Mouse (Mus musculus) Patski (cell line): ENCODE results near the gene Med7. TPM values are rescaled to one million over a fixed set of nuclear protein-coding genes. Genes with fewer than 3 reads are reported as not detected.
"Not testable (repeated sequence)": the region's sequence is repeated elsewhere in the genome, so short reads cannot be mapped to it uniquely, and the experiment has no call there.

ENCODE experiments used
- ATAC-seq: fragments of 100-300 bp; one replicate; pipeline ENCODE4 v1.8.0; 2021
- CTCF ChIA-PET: fragments of 350-600 bp; sonication (Branson Sonifier 250); formaldehyde crosslinking; loops from one replicate; lab custom pipeline; 2022; ENCODE audit warnings: inconsistent platforms; lab: Charles Lee
- POLR2A ChIA-PET: fragments of 350-600 bp; sonication (Branson Sonifier 250); formaldehyde crosslinking; loops from one replicate; lab custom pipeline; 2022; ENCODE audit warnings: antibody characterized with exemption, inconsistent platforms; lab: Charles Lee
- DNase-seq: peaks from one replicate; pipeline ENCODE4 v3.0.0-alpha.2; 2011; ENCODE audit warnings: low read depth, low spot score
- H3K27me3 ChIP-seq: fragments of 371-371 bp; one replicate; pipeline ENCODE4 v1.5.1; 2021
- CTCF ChIP-seq: fragments of 100-300 bp; IDR thresholded peaks from one replicate; pipeline ENCODE4 v1.5.1; 2021
- in situ Hi-C: fragments of 300-500 bp; cut with MboI; formaldehyde crosslinking; loops from 3 replicates; pipeline ENCODE4 v1.11.1; 2018; ENCODE audit warnings: low pct_unique_long_range_greater_than_20kb, mixed read lengths
- polyA plus RNA-seq: library from polyadenylated mRNA; unstranded; gene quantifications from one replicate; pipeline ENCODE4 v1.2.3, GENCODE M21; 2021

Med7 gene
- polyA plus RNA-seq, 1 experiment from 2014 or later, result 51.4 TPM

DNA sequence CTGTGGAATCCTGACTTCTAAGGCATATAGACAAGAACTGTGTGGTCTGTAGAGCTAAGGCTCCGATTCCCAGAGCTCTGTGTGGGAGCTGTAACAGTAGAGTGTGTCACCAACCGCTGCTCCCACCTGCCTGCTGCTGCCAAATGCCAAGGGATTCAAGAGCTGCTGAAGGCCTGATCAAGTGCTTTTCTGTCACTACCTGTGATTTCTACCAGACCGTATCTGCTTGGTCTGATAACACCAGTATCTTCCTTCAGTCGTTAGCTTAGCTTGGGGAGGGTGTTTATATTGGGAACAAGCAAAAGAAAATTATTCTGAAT, 39.9 kb upstream of the Med7 start:
- ChIA-PET POLR2A (no interaction called here), CTCF (interaction anchor here (0.9 kb wide), 1 partner anchor 12 kb away, joined by 3 read pairs; no protein-coding TSS in a partner anchor)
- DNase-seq, result no peak
- in situ Hi-C loops, result no loop called here
- ATAC-seq, result no peak
- H3K27me3 ChIP-seq, result peaks cover 8% of the 10 kb centered on the region
- TF ChIP-seq CTCF, result no peak

DNA sequence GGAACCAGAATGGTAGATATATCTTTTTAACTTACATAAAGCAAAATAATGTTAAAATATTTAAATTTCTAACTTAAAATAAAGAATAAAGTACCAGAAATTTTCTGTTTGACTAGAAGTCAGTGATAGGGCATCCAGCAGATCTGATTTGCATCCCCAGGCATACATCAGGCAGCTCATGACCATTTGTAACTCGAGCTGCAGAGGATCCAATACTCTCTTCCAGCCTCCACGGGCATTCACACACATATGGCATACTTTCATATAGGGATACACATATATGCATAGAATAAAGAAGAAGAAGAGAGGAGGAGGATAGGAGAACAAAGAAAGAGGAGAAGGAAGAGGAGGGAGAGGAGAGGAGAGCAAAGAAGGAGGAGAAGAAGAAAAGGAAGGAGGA, 38.8 kb upstream of the Med7 start:
- POLR2A ChIA-PET, result no interaction called here
- no peak for DNase-seq
- CTCF ChIA-PET, result interaction anchor here (1.1 kb wide), 1 partner anchor 31 kb away, joined by 3 read pairs; no protein-coding TSS in a partner anchor
- in situ Hi-C loops, result no loop called here
- H3K27me3 ChIP-seq, result peaks cover 8% of the 10 kb centered on the region
- no peak for TF ChIP-seq CTCF
- ATAC-seq, result no peak

DNA sequence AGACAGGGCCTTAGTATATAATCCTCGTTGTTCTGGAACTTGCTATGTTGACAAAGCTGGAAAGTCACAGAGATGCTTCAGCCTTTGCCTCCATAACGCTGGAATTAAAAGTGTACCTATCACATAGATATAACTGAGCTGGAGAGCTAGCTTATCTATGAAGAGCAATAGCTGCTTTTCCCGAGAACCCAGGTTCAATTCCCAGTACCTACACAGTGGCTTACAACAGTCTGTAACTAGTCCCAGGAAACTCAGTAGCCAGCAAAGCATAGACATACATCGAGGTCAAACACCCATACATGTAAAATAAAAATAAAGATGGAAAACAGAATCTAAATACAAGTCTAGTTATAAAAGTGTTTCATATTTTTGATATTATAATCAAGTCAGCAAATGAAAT, 38.3 kb upstream of the Med7 start:
- POLR2A ChIA-PET, result no interaction called here
- no peak for ATAC-seq
- no peak for DNase-seq
- H3K27me3 ChIP-seq, result peaks cover 8% of the 10 kb centered on the region
- in situ Hi-C loops, result no loop called here
- no peak for TF ChIP-seq CTCF
- CTCF ChIA-PET, result interaction anchor here (1.1 kb wide), 1 partner anchor 30 kb away, joined by 3 read pairs; no protein-coding TSS in a partner anchor

DNA sequence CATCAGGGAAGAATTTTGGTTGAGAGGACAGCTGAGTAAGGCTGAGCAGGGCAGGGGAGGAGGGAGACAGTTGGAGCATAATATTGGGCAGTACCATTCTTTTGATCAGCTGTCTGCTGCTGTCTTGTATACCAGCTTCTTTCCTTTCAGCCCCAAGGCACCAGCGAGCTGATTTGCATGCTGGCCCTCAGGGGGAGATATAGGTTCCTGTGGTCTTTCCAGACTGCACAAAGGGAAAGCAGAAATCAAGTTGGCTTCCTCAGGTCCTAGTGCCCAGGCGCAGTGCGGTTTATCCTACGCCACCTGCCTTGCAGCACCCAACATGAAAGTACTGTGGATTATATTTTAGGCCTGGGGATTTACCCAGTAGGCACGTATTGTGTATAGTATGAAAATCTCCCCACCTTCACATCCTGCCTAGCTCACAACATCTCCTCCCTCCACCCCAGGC, 37.8 kb upstream of the Med7 start:
- TF ChIP-seq CTCF, result no peak
- DNase-seq (no peak), ATAC-seq (no peak)
- CTCF ChIA-PET, result no interaction called here
- peaks cover 8% of the 10 kb centered on the region for H3K27me3 ChIP-seq
- POLR2A ChIA-PET, result no interaction called here
- in situ Hi-C loops, result no loop called here

DNA sequence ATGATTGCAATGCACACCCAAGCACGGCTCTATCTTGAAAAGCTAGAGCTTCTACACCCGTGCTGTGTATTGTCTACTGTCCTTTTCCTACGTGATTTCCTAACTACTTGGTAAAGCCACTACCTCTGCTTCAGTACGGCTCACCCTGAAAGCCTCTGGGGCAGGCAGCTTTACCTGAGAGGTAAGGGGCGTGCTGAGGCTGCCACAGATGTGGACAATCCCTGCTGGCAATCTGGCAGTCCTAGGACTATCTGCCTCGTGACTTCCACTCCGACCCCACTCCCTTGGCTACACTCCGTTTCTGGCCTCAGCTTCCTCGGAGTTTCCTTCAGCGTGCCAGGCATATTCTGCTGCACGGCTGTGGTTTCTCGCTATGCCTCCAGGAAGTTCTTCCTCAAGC, 35.2 kb upstream of the Med7 start:
- ATAC-seq (peak; percentile 69), DNase-seq (no peak)
- peaks cover 3% of the 10 kb centered on the region for H3K27me3 ChIP-seq
- ChIA-PET CTCF (interaction anchor here (1.4 kb wide), 1 partner anchor 29 kb away, joined by 3 read pairs; no protein-coding TSS in a partner anchor), POLR2A (interaction anchor here (1.1 kb wide), 1 partner anchor 156 kb away, joined by 3 read pairs; no protein-coding TSS in a partner anchor)
- no peak for TF ChIP-seq CTCF
- in situ Hi-C loops, result no loop called here

DNA sequence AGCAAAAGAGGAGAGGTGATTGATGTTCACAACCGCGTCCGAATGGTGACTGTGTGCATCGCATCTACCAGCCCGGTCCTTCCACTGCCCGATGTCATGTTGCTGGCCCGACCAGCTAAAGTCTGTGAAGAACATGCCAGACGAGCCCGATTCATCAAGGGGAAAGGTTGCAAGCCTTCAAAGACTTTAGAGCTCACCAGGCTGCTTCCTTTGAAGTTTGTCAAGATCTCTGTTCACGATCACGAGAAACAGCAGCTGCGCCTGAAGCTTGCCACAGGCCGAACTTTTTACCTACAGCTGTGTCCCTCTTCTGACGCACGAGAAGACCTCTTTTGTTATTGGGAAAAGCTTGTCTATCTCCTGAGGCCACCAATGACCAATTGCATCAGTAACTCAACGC, 31.7 kb upstream of the Med7 start:
- DNase-seq, result no peak
- H3K27me3 ChIP-seq, result peaks cover 3% of the 10 kb centered on the region
- TF ChIP-seq CTCF, result no peak
- in situ Hi-C loops, result no loop called here
- ChIA-PET CTCF (interaction anchor here (1.0 kb wide), 1 partner anchor 26 kb away, joined by 3 read pairs; no protein-coding TSS in a partner anchor), POLR2A (no interaction called here)
- no peak for ATAC-seq

DNA sequence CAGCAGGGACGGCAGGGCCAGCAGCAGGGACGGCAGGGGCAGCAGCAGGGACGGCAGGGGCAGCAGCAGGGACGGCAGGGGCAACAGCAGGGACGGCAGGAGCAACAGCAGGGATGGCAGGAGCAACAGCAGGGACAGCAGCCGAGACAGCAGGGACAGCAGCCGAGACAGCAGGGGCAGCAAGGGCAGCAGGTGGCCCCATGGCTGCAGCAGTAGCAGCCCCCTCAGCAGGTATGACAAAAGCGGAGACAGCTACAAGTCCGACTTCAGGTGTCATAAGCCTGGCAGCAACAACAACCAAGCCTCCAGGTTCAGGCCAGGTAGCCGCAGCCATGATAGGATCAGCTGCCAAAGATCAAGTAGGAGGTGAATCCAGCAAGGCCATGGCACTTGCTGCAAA, 30.0 kb upstream of the Med7 start:
- ATAC-seq, result no peak
- no peak for TF ChIP-seq CTCF
- in situ Hi-C loops, result no loop called here
- CTCF ChIA-PET, result interaction anchor here (1.0 kb wide), 1 partner anchor 10 kb away, joined by 3 read pairs; no protein-coding TSS in a partner anchor
- POLR2A ChIA-PET, result no interaction called here
- H3K27me3 ChIP-seq, result no peaks in the 10 kb centered on the region
- DNase-seq, result no peak

DNA sequence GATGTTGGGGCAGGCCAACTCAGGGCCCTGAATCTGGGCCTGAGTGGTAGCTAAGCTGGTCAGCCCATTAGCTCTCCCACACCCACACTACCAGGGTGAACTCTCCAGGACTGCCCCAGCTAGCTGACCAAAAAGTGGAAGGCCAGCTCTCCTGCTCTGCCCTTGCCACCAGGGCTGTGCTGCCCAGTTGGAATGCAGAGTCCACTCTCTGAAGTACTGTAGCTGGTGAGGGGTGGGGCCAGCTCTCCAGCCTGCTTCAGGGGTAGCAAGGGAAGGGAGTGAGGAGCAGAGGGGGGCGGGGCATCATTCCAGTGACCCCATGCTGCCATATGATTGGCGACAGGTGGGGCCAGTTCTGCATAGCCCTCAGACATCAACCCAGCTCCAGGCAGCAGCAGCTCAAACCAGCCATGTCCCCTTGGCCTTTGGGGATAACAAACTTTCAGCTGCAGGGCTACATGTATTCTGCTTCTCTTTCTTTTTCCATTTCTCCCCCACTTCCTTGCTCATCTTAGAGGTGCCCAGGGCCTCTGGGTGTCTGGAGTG, 26.6 kb upstream of the Med7 start:
- ChIA-PET POLR2A (no interaction called here), CTCF (no interaction called here)
- DNase-seq (no peak), ATAC-seq (no peak)
- in situ Hi-C loops, result no loop called here
- H3K27me3 ChIP-seq, result no peaks in the 10 kb centered on the region
- TF ChIP-seq CTCF, result no peak

DNA sequence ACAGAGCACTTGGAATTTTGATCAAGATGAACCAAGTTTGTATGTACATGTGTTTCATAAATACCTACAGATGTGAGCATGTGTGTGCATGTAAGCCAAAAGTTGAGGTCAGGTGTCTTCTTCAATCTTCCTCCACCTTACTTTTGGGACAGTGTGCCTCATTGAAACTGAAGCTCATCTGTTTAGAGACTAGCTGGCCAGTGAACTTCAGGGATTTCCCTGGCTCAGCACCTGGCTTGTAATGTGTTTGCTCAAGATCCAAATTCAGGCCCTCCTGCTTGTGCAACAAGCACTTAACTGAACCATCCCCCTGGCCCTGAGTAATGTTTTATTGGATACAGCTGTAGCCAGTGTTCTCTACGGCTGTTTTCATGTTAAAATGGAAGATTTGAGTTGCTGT, 18.3 kb upstream of the Med7 start:
- TF ChIP-seq CTCF, result no peak
- ATAC-seq, result no peak
- no peak for DNase-seq
- ChIA-PET POLR2A (no interaction called here), CTCF (no interaction called here)
- in situ Hi-C loops, result no loop called here
- H3K27me3 ChIP-seq, result no peaks in the 10 kb centered on the region

DNA sequence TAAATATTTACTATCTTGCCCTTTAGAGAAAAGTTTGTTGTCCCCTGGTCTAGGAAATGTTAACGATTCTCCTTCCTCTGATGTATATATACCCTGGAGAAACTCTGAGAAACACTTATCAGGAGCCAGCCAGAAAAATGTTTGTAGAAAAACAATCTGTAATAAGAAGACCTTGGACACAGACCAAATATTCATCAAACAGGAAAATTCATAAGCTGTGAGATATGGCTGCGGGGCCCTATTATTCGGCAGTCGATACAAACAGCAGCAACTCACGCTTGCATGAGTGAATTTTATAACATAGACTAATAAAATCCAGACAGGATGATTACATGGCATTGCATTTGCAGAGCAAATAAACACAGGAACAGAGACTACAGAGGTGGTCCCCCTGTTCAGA, 17.9 kb upstream of the Med7 start:
- in situ Hi-C loops, result no loop called here
- no peak for TF ChIP-seq CTCF
- H3K27me3 ChIP-seq, result no peaks in the 10 kb centered on the region
- ChIA-PET POLR2A (no interaction called here), CTCF (no interaction called here)
- DNase-seq (no peak), ATAC-seq (no peak)

DNA sequence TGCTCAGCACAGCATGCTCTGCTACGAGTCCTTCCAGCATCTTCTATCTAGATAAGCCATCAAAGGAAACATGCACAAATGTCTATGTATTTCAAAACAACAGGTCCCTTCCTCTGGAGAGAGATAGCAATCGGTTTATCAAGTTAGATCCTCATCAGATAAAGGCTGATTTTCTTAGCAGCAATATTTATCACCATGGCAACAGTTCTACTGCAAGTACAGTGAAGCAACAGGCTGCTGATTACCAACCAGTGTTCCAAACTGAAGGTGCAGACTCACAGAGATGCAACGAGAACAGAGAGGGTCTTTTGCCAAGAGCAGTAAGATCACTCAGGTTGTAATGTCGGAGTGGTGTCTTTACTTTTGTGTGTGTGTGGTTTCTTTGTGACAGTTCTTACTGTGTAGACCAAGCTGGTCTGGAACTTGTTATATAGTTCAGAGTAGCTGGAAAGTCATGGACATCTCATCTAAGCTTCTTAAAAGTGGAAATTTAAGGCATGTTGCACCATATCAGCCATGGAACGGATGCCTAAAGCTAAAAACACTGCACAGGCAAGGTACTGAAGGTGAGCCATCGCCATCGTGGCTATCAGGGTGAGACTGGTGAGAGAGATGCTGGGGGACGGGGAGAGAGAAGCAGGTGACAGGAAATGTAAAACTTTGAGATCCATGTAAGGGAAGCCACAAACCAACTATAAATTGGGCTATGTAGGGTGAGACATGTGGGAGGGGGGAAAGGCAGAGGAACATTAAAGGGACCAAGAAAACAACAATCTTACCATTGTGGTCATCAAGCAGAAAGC, 15.4 kb upstream of the Med7 start:
- H3K27me3 ChIP-seq, result no peaks in the 10 kb centered on the region
- in situ Hi-C loops, result no loop called here
- ATAC-seq, result no peak
- ChIA-PET CTCF (interaction anchor here (1.4 kb wide), 1 partner anchor 10 kb away, joined by 4 read pairs; no protein-coding TSS in a partner anchor), POLR2A (no interaction called here)
- DNase-seq, result no peak
- no peak for TF ChIP-seq CTCF

DNA sequence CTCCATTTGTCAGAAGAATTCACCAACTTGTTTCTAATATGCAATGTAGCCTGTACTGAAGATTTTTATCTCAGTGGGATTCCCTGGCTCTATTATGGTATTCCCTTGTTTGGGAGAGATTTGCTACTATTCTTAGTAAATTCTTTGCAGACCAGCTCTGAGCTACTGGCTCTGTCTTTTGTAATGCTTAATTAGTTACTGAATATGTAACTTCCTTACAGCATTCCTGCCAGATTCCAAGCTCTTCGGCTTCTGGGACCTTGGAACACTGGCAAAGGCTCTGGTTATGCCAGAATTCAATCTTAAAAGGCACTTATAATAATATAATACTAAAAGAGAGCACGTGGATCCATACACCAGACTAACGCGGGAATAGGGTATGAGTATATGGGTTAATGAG, 8.6 kb upstream of the Med7 start:
- CTCF ChIA-PET, result interaction anchor here (1.8 kb wide), 1 partner anchor 153 kb away, joined by 4 read pairs; no protein-coding TSS in a partner anchor
- in situ Hi-C loops, result not testable (repeated sequence)
- peak; percentile 29 for ATAC-seq

More for the DNA sequence above, 8.6 kb upstream of the Med7 start:
- DNase-seq, H3K27me3 ChIP-seq, POLR2A ChIA-PET: not testable (repeated sequence)
